Mouse (Mus musculus) spleen, adult 2 months (tissue): Measurements from ENCODE around the gene Impg1.

ENCODE experiments used
- CTCF ChIP-seq: fragments of 200-500 bp; IDR thresholded peaks from 2 replicates; pipeline ENCODE4 v1.5.1; 2011; ENCODE audit warnings: mild to moderate bottlenecking, inconsistent platforms; ENCODE audit not compliant: insufficient read depth, insufficient read length, insufficient replicate concordance; ENCODE audit errors: extremely low read depth
- POLR2A ChIP-seq: fragments of 200-500 bp; IDR thresholded peaks from 2 replicates; pipeline ENCODE4 v1.6.1; 2011; ENCODE audit warnings: low read depth, low read length, inconsistent platforms

DNA sequence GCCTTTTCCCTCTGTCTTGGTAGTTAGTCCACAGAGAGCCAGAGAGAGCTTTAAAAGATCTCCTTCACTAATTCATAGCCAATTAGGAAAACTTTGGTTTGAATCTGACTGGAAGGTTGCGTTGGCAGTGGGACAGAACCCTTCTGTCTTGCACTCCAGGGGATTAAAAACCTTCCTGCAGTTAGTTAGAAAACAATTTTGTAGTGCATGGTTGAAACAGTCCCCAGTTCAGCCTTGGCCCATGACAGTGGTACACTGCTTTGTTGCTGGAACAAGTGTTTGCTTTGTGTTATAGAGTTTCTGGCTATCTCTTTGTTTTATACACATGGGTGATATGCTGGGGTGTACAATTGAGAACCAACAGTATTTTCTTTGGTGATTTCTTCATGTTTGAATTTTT, 124.4 kb downstream of the Impg1 start:
- TF ChIP-seq CTCF = no peak
- no peak for TF ChIP-seq POLR2A
